Mouse (Mus musculus) liver, embryonic 14.5 days (tissue): ENCODE results near the gene Samd14. TPM values are rescaled to one million over a fixed set of nuclear protein-coding genes. Genes with fewer than 3 reads are reported as not detected.
A peak's percentile ranks its signal among the peaks of the same experiment; 100 is the strongest.

ENCODE experiments used
- ATAC-seq: fragments of 200-750 bp; cut with Nextera tagmentation; 2 replicates; pipeline ENCODE4 v1.8.0; 2017; ENCODE audit warnings: moderate number of reproducible peaks, mild to moderate bottlenecking, moderate library complexity; ENCODE audit not compliant: insufficient read depth
- DNase-seq, 3 experiments: peaks; one replicate each; pipeline ENCODE4 v3.0.0-alpha.2; 2012 to 2013; ENCODE audit warnings: low read depth in 3 of 3, low spot score in 3 of 3
- H3K27ac ChIP-seq: fragments of 300-500 bp; sonication (generic); 2 replicates; pipeline ENCODE4 v1.5.1; 2014; ENCODE audit warnings: moderate library complexity, mild to moderate bottlenecking, control low read depth, inconsistent platforms
- H3K27me3 ChIP-seq: fragments of 300-500 bp; sonication (generic); 2 replicates; pipeline ENCODE4 v1.6.1; 2014; ENCODE audit warnings: mild to moderate bottlenecking, low read length, moderate library complexity; ENCODE audit not compliant: control insufficient read depth, insufficient read depth
- H3K36me3 ChIP-seq: fragments of 300-500 bp; sonication (generic); replicated peaks from 2 replicates; pipeline ENCODE4 v1.6.1; 2014; ENCODE audit warnings: low read depth; ENCODE audit not compliant: control insufficient read depth, insufficient read depth
- H3K4me1 ChIP-seq, 2 experiments: fragments of 200-500 bp in 1 of 2; fragments of 300-500 bp in 1 of 2; sonication (generic) in 1 of 2; replicated peaks; 2 replicates each; pipeline ENCODE4 v1.6.1; 2012 to 2014; ENCODE audit warnings: antibody characterized with exemption in 1 of 2, inconsistent platforms in 1 of 2, low read length in 1 of 2; ENCODE audit not compliant: control insufficient read depth in 2 of 2, insufficient read depth in 2 of 2
- H3K4me2 ChIP-seq: fragments of 300-500 bp; sonication (generic); 2 replicates; pipeline ENCODE4 v1.6.1; 2014; ENCODE audit warnings: low read depth, mild to moderate bottlenecking, control low read depth, moderate library complexity
- H3K4me3 ChIP-seq, 2 experiments: fragments of 200-500 bp in 1 of 2; fragments of 300-500 bp in 1 of 2; sonication (generic) in 1 of 2; 2 replicates each; pipeline ENCODE4 v1.5.1; 2012 to 2014; ENCODE audit warnings: low read depth in 2 of 2, low read length in 2 of 2, mild to moderate bottlenecking in 2 of 2, control low read depth in 1 of 2, inconsistent platforms in 1 of 2, moderate library complexity in 1 of 2; ENCODE audit not compliant: insufficient read depth in 1 of 2
- H3K9ac ChIP-seq: fragments of 300-500 bp; sonication (generic); replicated peaks from 2 replicates; pipeline ENCODE4 v1.6.1; 2014; ENCODE audit warnings: mild to moderate bottlenecking, control low read depth, moderate library complexity
- H3K9me3 ChIP-seq: fragments of 300-500 bp; sonication (generic); 2 replicates; pipeline ENCODE4 v1.6.1; 2016; ENCODE audit warnings: low read length, mixed read lengths; ENCODE audit not compliant: control insufficient read depth
- CTCF ChIP-seq: IDR thresholded peaks from 2 replicates; pipeline ENCODE4 v1.5.1; 2016; ENCODE audit warnings: antibody characterized with exemption, low read depth, control low read depth
- EP300 ChIP-seq: IDR thresholded peaks from 2 replicates; pipeline ENCODE4 v1.6.1; 2016; ENCODE audit warnings: antibody characterized with exemption, low read depth
- WGBS: fragments of 180-500 bp; shearing (Covaris S2); extraction: QIAGEN DNeasy Blood & Tissue Kit; methylation state at CpG from one replicate; pipeline ENCODE4 v1.1.7; 2014; ENCODE audit not compliant: insufficient replicate concordance; 5-methylcytosine and 5-hydroxymethylcytosine counted together
- polyA plus RNA-seq, 2 experiments: library from polyadenylated mRNA; depleted of rRNA in 1 of 2; stranded (reverse) in 1 of 2; unstranded in 1 of 2; fragments of >200 nt; fragmentation: Nextera tagmentation in 1 of 2; extraction: Ambion mirVana in 1 of 2; gene quantifications; 2 replicates each; pipeline versions ENCODE4 v1.2.1 to v1.2.3; 2012 to 2014

Samd14 gene
- polyA plus RNA-seq, 2 experiments: 24.7 to 33.1 TPM

- TF ChIP-seq EP300 (no peak), CTCF (no peak)
- H3K27ac ChIP-seq: peak overlapping the region; percentile 45
- H3K9me3 ChIP-seq: no peaks in the 10 kb centered on the region
- no peaks in the 10 kb centered on the region for H3K27me3 ChIP-seq
- H3K4me1 ChIP-seq: peaks cover 33 to 53% of the 10 kb centered on the region in 2 experiments
- ATAC-seq (no peak), DNase-seq (no peak)
- no peak overlapping the region for H3K4me3 ChIP-seq
- peaks cover 39% of the 10 kb centered on the region for H3K36me3 ChIP-seq
- peak overlapping the region; percentile 45 for H3K9ac ChIP-seq
- H3K4me2 ChIP-seq: peak overlapping the region; percentile 54
- 8% methylated on average over 4 of the region's 4 CpGs for WGBS
Measured at GRCm38 (mm10) chr11:95000548-95000947, 9.1 kb upstream of the Samd14 start.

- ATAC-seq (peak; percentile 35; the same call in 1 of the 2 replicates), DNase-seq (peak in 2 of 3 experiments; percentile 65 to 70)
- peaks cover 33 to 50% of the 10 kb centered on the region in 2 experiments for H3K4me1 ChIP-seq
- no peaks in the 10 kb centered on the region for H3K9me3 ChIP-seq
- peak overlapping the region; percentile 45 for H3K27ac ChIP-seq
- H3K36me3 ChIP-seq: peaks cover 39% of the 10 kb centered on the region
- no peak; the same call in 1 of the 2 replicates for TF ChIP-seq EP300
- TF ChIP-seq CTCF: peak; percentile 99
- H3K27me3 ChIP-seq: no peaks in the 10 kb centered on the region
- H3K4me2 ChIP-seq: peak overlapping the region; percentile 54
- H3K4me3 ChIP-seq: no peak overlapping the region
- peak overlapping the region; percentile 45 for H3K9ac ChIP-seq
- 5% methylated on average over 8 of the region's 8 CpGs for WGBS
Measured at GRCm38 (mm10) chr11:95001058-95001457, 8.6 kb upstream of the Samd14 start.

- no peak overlapping the region for H3K4me2 ChIP-seq
- peaks cover 31 to 50% of the 10 kb centered on the region in 2 experiments for H3K4me1 ChIP-seq
- H3K9me3 ChIP-seq: no peaks in the 10 kb centered on the region
- peaks cover 34% of the 10 kb centered on the region for H3K36me3 ChIP-seq
- no peaks in the 10 kb centered on the region for H3K27me3 ChIP-seq
- peak overlapping the region; percentile 3; the same call in 1 of the 2 replicates for H3K9ac ChIP-seq
- DNase-seq (no peak), ATAC-seq (no peak)
- WGBS: 82% methylated on average over 21 of the region's 21 CpGs
- H3K27ac ChIP-seq: peak overlapping the region; percentile 33; the same call in 1 of the 2 replicates
- H3K4me3 ChIP-seq: no peak overlapping the region
- no peak for TF ChIP-seq CTCF
- no peak for TF ChIP-seq EP300
Measured at GRCm38 (mm10) chr11:95001584-95002347, 7.9 kb upstream of the Samd14 start.

GRCm38 (mm10) chr11:95002705-95003104 is 7.0 kb upstream of the Samd14 start:
- H3K27me3 ChIP-seq: no peaks in the 10 kb centered on the region
- H3K9me3 ChIP-seq: no peaks in the 10 kb centered on the region
- peaks cover 32% of the 10 kb centered on the region for H3K36me3 ChIP-seq
- no peak for ATAC-seq
- peaks cover 33 to 50% of the 10 kb centered on the region in 2 experiments for H3K4me1 ChIP-seq
- no peak overlapping the region for H3K4me3 ChIP-seq
- no peak overlapping the region for H3K4me2 ChIP-seq
- H3K9ac ChIP-seq: no peak overlapping the region
- 87% methylated on average over 8 of the region's 8 CpGs for WGBS
- H3K27ac ChIP-seq: no peak overlapping the region
- no peak for TF ChIP-seq CTCF
- no peak for TF ChIP-seq EP300
- DNase-seq: no peak

- Histone ChIP-seq H3K36me3 (peaks cover 26% of the 10 kb centered on the region), H3K27ac (no peak overlapping the region), H3K27me3 (no peaks in the 10 kb centered on the region), H3K4me1 (peaks cover 35 to 46% of the 10 kb centered on the region in 2 experiments), H3K4me2 (no peak overlapping the region), H3K4me3 (no peak overlapping the region), H3K9ac (no peak overlapping the region), H3K9me3 (no peaks in the 10 kb centered on the region)
- ATAC-seq: no peak
- no peak for DNase-seq
- 76% methylated on average over 12 of the region's 12 CpGs for WGBS
- TF ChIP-seq EP300: no peak
- TF ChIP-seq CTCF: no peak
Measured at GRCm38 (mm10) chr11:95004136-95004936, 5.3 kb upstream of the Samd14 start.
